Mouse (Mus musculus) frontal cortex, postnatal 10 days (tissue): ENCODE measurements around the gene Krt35.

Experiments
- DNase-seq, 2 experiments: peaks; one replicate each; pipeline ENCODE4 v3.0.0; 2022; ENCODE audit warnings: low spot score in 2 of 2, mixed read lengths in 1 of 2

Gene Krt35

GRCm38 (mm10) chr11:100066236-100067010 is 29.6 kb downstream of the Krt35 start:
- DNase-seq = no peak

- DNase-seq = no peak
Measured at GRCm38 (mm10) chr11:100058875-100059274, 37.2 kb downstream of the Krt35 start.

GRCm38 (mm10) chr11:100055686-100056655 is 40.1 kb downstream of the Krt35 start:
- DNase-seq = no peak

GRCm38 (mm10) chr11:100050451-100050850 is 45.6 kb downstream of the Krt35 start, which contains the start of gene Krt31:
Gene Krt31, minus strand, starts transcription at chr11:100050551.
- no peak for DNase-seq

GRCm38 (mm10) chr11:100047193-100047592 is 48.8 kb downstream of the Krt35 start:
- no peak for DNase-seq

GRCm38 (mm10) chr11:100046303-100046866 is 49.7 kb downstream of the Krt35 start:
- DNase-seq = no peak
